In the genomic region with DNA sequence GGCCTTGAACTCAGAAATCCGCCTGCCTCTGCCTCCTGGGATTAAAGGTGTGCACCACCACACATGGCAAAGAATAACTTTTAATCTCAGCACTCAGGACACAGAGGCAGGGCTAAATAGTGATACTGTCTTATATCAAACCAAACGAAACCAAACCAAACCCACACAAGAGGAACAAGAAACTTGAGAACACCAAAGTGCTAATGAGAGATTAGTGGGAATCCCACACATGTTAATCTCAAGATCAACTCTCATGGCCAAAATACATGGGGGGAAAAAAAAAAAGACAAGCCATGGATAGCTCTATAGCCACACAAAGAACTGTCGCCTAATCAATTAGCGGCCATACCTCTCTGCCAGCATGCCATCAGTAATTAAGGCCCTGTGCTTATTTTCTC, we compare ENCODE assay signal across 22 mouse cellular contexts. TPM values are rescaled to one million over a fixed set of nuclear protein-coding genes. Genes with fewer than 3 reads are reported as not detected.
A peak's percentile ranks its signal among the peaks of the same experiment; 100 is the strongest.
DNase-seq lines count a peak whose midpoint lies in the region; ATAC-seq lines count a peak whose summit lies in the region.
"Had no signal": no experiment of that assay in that cellular context is flagged by ENCODE, and none has a peak within 500 bp of the region (broad histone marks: within the 10 kb centered on the region; RNA-seq: fewer than 3 reads in every experiment).

No protein-coding gene starts in this region.

- no peaks in the 10 kb centered on the region for H3K36me3 ChIP-seq in forebrain, embryonic 16.5 days (ENCODE audit: control insufficient read depth, insufficient read depth)
- no peaks in the 10 kb centered on the region for H3K36me3 ChIP-seq in forebrain, embryonic 13.5 days (ENCODE audit: poor library complexity, severe bottlenecking)
- H3K36me3 ChIP-seq: embryonic facial prominence, embryonic 15.5 days; liver, embryonic 15.5 days; midbrain, embryonic 15.5 days; stomach, embryonic 15.5 days had no signal

- no peak overlapping the region for H3K4me3 ChIP-seq in forebrain, embryonic 16.5 days (replicated peaks; ENCODE audit: low read length)
- H3K4me3 ChIP-seq in forebrain, embryonic 13.5 days = no peak overlapping the region
- H3K4me3 ChIP-seq: embryonic facial prominence, embryonic 10.5 days; embryonic facial prominence, embryonic 15.5 days; gastrocnemius, adult 2 months; liver, embryonic 15.5 days; megakaryocyte, embryonic 14.5 days; midbrain, embryonic 15.5 days; stomach, embryonic 15.5 days had no signal

- no peaks in the 10 kb centered on the region for H3K9me3 ChIP-seq in forebrain, embryonic 16.5 days (ENCODE audit: control insufficient read depth, low read length)
- no peaks in the 10 kb centered on the region for H3K9me3 ChIP-seq in forebrain, embryonic 13.5 days (replicated peaks)
- H3K9me3 ChIP-seq: embryonic facial prominence, embryonic 10.5 days; embryonic facial prominence, embryonic 15.5 days; liver, embryonic 15.5 days; megakaryocyte, embryonic 14.5 days; midbrain, embryonic 15.5 days; stomach, embryonic 15.5 days had no signal

- H3K9ac ChIP-seq in forebrain, embryonic 16.5 days (replicated peaks; ENCODE audit: low read depth, low read length) = no peak overlapping the region
- H3K9ac ChIP-seq in forebrain, embryonic 13.5 days = no peak overlapping the region
- H3K9ac ChIP-seq: embryonic facial prominence, embryonic 15.5 days; liver, embryonic 15.5 days; lung, embryonic 14.5 days; midbrain, embryonic 15.5 days; stomach, embryonic 15.5 days had no signal

- H3K27ac ChIP-seq in forebrain, embryonic 16.5 days (ENCODE audit: low read length) = peak overlapping the region; percentile 58; the same call in 1 of the 2 replicates
- H3K27ac ChIP-seq in forebrain, embryonic 13.5 days = no peak overlapping the region
- H3K27ac ChIP-seq: embryonic facial prominence, embryonic 10.5 days; gastrocnemius, adult 2 months; liver, embryonic 15.5 days; midbrain, embryonic 15.5 days; stomach, embryonic 15.5 days had no signal

- peak; percentile 51 for DNase-seq in retina, postnatal 1 day
- no peak for DNase-seq in retina, embryonic 14.5 days (ENCODE audit: low spot score)
- no peak for DNase-seq in urinary bladder, postnatal 14 days (ENCODE audit: low spot score)
- no peak for DNase-seq in heart, postnatal 4 days
- no peak for DNase-seq in spleen, postnatal 4 days (ENCODE audit: low spot score in 2 of 2)
- DNase-seq: gastrocnemius, adult 2 months; kidney, adult 2 months; layer of hippocampus, postnatal 36 days; liver; thymus, postnatal 14 days had no signal

- peaks cover 20% of the 10 kb centered on the region for H3K4me1 ChIP-seq in forebrain, embryonic 16.5 days (replicated peaks; ENCODE audit: control insufficient read depth, insufficient read depth, low read length)
- H3K4me1 ChIP-seq in forebrain, embryonic 13.5 days = peaks cover 41% of the 10 kb centered on the region

- ATAC-seq in forebrain, embryonic 16.5 days = no peak
- no peak for ATAC-seq in forebrain, embryonic 13.5 days
- peak; percentile 52; the same call in 1 of the 2 replicates for ATAC-seq in megakaryocyte, adult 5-6 weeks (ENCODE audit: poor library complexity, severe bottlenecking)
- ATAC-seq: CD4-positive, CD25-positive, alpha-beta regulatory T cell, adult 4 months; hindbrain, embryonic 16.5 days; midbrain, embryonic 15.5 days had no signal

- 48% methylated on average over 4 of the region's 4 CpGs for WGBS in forebrain, embryonic 16.5 days
- 72% methylated on average over 4 of the region's 4 CpGs for WGBS in forebrain, embryonic 13.5 days

- H3K4me2 ChIP-seq in forebrain, embryonic 16.5 days (ENCODE audit: low read length) = no peak overlapping the region
- H3K4me2 ChIP-seq in forebrain, embryonic 13.5 days = no peak overlapping the region
- H3K4me2 ChIP-seq: embryonic facial prominence, embryonic 15.5 days; liver, embryonic 15.5 days; lung, embryonic 14.5 days; midbrain, embryonic 15.5 days; stomach, embryonic 15.5 days had no signal

- H3K27me3 ChIP-seq in forebrain, embryonic 16.5 days (replicated peaks; ENCODE audit: control insufficient read depth, insufficient read depth, low read length) = no peaks in the 10 kb centered on the region
- H3K27me3 ChIP-seq in forebrain, embryonic 13.5 days = no peaks in the 10 kb centered on the region
- H3K27me3 ChIP-seq: embryonic facial prominence, embryonic 15.5 days; liver, embryonic 15.5 days; megakaryocyte, embryonic 14.5 days; midbrain, embryonic 15.5 days; stomach, embryonic 15.5 days had no signal

RNA-seq across cellular contexts. Expression of a gene that starts 26.1 kb away (rescaled TPM):
- 41.2 and 43.8 TPM in 2 replicates for polyA plus RNA-seq in forebrain, embryonic 16.5 days (2015; fragmentation: Nextera tagmentation; extraction: Ambion mirVana)
- 38.3 and 39.0 TPM in 2 replicates for polyA plus RNA-seq in forebrain, embryonic 13.5 days (2015; fragmentation: Nextera tagmentation; extraction: Ambion mirVana)
- 75.6 and 81.8 TPM in 2 replicates for total RNA-seq in megakaryocyte, adult 5-6 weeks (2015)
- 25.9 and 27.6 TPM in 2 replicates for total RNA-seq in megakaryocyte, adult 5-6 weeks (2017)
- total RNA-seq in heart, postnatal 4 days (2021) = 10 to 100 TPM; 54.9 to 58.4 TPM

RNA-seq across cellular contexts. Expression of a gene that starts 48.5 kb away (rescaled TPM):
- polyA plus RNA-seq in forebrain, embryonic 16.5 days (2015; fragmentation: Nextera tagmentation; extraction: Ambion mirVana) = 45.8 and 49.2 TPM in 2 replicates
- 58.1 and 60.6 TPM in 2 replicates for polyA plus RNA-seq in forebrain, embryonic 13.5 days (2015; fragmentation: Nextera tagmentation; extraction: Ambion mirVana)
- total RNA-seq in megakaryocyte, adult 5-6 weeks (2015) = 0.45 TPM in 1 of 2 replicates, not detected in the other
- total RNA-seq in megakaryocyte, adult 5-6 weeks (2017) = 0.08 and 1.9 TPM in 2 replicates
- 10 to 100 TPM; 19.0 to 19.2 TPM for total RNA-seq in heart, postnatal 4 days (2021)

Comparison
In these comparisons a context has a peak if more than half of its experiments do, and no peak if none do; other contexts are left out.
1. RNA of a gene that starts 48.5 kb away (total RNA-seq): 19.0 to 19.2 TPM in heart, postnatal 4 days; 0.08 to 1.9 TPM in megakaryocyte, adult 5-6 weeks; every median in the first group is over 4 times any median in the second.